Mouse (Mus musculus) kidney, adult 2 months (tissue): ENCODE results near the gene Macrod2.

Experiments used
- CTCF ChIP-seq: fragments of 200-500 bp; conservative IDR thresholded peaks from 2 replicates; pipeline ENCODE4 v1.5.1; 2011; ENCODE audit warnings: low read depth, mild to moderate bottlenecking, control low read depth, low read length, moderate library complexity, mixed read lengths; ENCODE audit not compliant: insufficient read depth, insufficient read length
- POLR2A ChIP-seq: fragments of 200-500 bp; IDR thresholded peaks from one replicate; pipeline ENCODE4 v1.6.1; 2011; ENCODE audit warnings: low read depth, low read length, control low read depth

DNA sequence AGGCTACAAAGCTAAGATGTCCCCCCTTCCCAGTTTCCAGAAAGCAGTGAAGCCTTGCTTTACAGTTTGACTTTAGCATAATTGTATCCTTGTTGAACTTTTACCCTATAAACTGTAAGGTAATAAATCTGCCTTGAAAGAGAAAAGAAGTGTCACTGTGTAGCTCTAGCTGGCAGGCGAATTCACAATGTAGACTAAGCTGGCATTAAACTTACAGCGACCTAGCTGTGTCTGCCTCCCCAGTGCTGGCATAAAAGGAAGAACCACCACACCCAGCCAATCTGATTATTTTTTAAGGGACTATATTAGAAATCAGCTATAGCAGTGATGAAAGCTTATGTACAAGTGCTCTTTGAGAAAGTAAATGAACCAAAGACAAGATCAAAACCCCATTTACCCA is 1791.8 kb downstream of the Macrod2 start:
- TF ChIP-seq CTCF (no peak), POLR2A (no peak)
